Mouse (Mus musculus) kidney, adult 2 months (tissue): ENCODE results near the gene Fam83f. TPM values are rescaled to one million over a fixed set of nuclear protein-coding genes. Genes with fewer than 3 reads are reported as not detected.
A peak's percentile ranks its signal among the peaks of the same experiment; 100 is the strongest.

Experiments
- DNase-seq: peaks from one replicate; pipeline ENCODE4 v3.0.0; 2021
- H3K27ac ChIP-seq: fragments of 200-500 bp; 2 replicates; pipeline ENCODE4 v1.5.1; 2012; ENCODE audit warnings: low read depth, low read length, control low read depth, inconsistent platforms; ENCODE audit not compliant: insufficient read depth
- H3K27me3 ChIP-seq: fragments of 200-500 bp; replicated peaks from 2 replicates; pipeline ENCODE4 v1.6.1; 2012; ENCODE audit warnings: mild to moderate bottlenecking, moderate library complexity, low read length, inconsistent platforms; ENCODE audit not compliant: control insufficient read depth, insufficient read depth
- H3K36me3 ChIP-seq: fragments of 200-500 bp; 2 replicates; pipeline ENCODE4 v1.6.1; 2012; ENCODE audit warnings: mild to moderate bottlenecking, moderate library complexity, low read length, inconsistent platforms; ENCODE audit not compliant: control insufficient read depth, insufficient read depth
- H3K4me1 ChIP-seq: fragments of 200-500 bp; 2 replicates; pipeline ENCODE4 v1.6.1; 2011; ENCODE audit warnings: low read length; ENCODE audit not compliant: control insufficient read depth, insufficient read depth
- H3K4me3 ChIP-seq: fragments of 200-500 bp; 2 replicates; pipeline ENCODE4 v1.5.1; 2011; ENCODE audit warnings: mild to moderate bottlenecking, low read depth, low read length, control low read depth; ENCODE audit not compliant: insufficient read depth
- CTCF ChIP-seq: fragments of 200-500 bp; conservative IDR thresholded peaks from 2 replicates; pipeline ENCODE4 v1.5.1; 2011; ENCODE audit warnings: low read depth, mild to moderate bottlenecking, control low read depth, low read length, moderate library complexity, mixed read lengths; ENCODE audit not compliant: insufficient read depth, insufficient read length
- POLR2A ChIP-seq: fragments of 200-500 bp; IDR thresholded peaks from one replicate; pipeline ENCODE4 v1.6.1; 2011; ENCODE audit warnings: low read depth, low read length, control low read depth
- WGBS: fragments of 180-500 bp; shearing (Covaris S2); methylation state at CpG from one replicate; pipeline ENCODE4 v1.1.7; 2018; 5-methylcytosine and 5-hydroxymethylcytosine counted together
- polyA plus RNA-seq: library from polyadenylated mRNA; depleted of rRNA; stranded (reverse); fragments of >200 nt; gene quantifications from 2 replicates; pipeline ENCODE4 v1.2.3, GENCODE M21; 2012

Gene Fam83f
- polyA plus RNA-seq, 1 experiment = 2.8 TPM

GRCm38 (mm10) chr15:80672810-80673209 is 1.2 kb downstream of the Fam83f start:
- no peaks in the 10 kb centered on the region for H3K36me3 ChIP-seq
- TF ChIP-seq POLR2A (no peak), CTCF (no peak)
- H3K27me3 ChIP-seq = no peaks in the 10 kb centered on the region
- no peak for DNase-seq
- H3K27ac ChIP-seq = no peak overlapping the region
- H3K4me1 ChIP-seq = no peaks in the 10 kb centered on the region
- 79% methylated on average over 2 of the region's 2 CpGs for WGBS
- H3K4me3 ChIP-seq = no peak overlapping the region

- WGBS = 74% methylated on average over 4 of the region's 4 CpGs
- no peaks in the 10 kb centered on the region for H3K36me3 ChIP-seq
These were observed 1.9 kb downstream of the Fam83f start for GRCm38 (mm10) chr15:80673337-80674095.

DNA sequence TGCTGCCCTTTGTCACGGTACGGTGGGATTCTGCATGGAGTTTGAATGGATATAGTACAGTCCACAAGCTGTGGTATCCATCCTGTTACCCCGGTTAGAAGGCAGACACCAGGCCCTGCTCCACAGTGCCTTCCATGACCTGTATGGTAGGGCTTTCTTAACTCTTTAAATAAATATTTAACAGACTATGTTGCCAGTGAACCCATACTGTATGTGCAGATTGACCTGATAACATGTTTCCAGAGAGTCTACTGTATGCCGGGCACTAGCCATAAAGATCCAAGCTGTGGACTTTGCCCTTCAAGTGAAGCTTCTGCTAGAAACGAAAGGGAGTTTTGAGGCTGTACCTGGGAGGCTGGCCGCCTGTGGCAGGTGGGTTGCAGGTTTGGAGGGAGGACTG is 3.1 kb downstream of the Fam83f start:
- Histone ChIP-seq H3K36me3 (no peaks in the 10 kb centered on the region), H3K27ac (no peak overlapping the region), H3K4me3 (no peak overlapping the region), H3K27me3 (no peaks in the 10 kb centered on the region), H3K4me1 (peaks cover 4% of the 10 kb centered on the region; the same call in 1 of the 2 replicates)
- no peak for TF ChIP-seq POLR2A
- TF ChIP-seq CTCF = no peak
- DNase-seq = no peak
- 50% methylated on average over 6 of the region's 6 CpGs for whole genome bisulfite sequencing

More at GRCm38 (mm10) chr15:80673337-80674095, 1.9 kb downstream of the Fam83f start:
- no peak for TF ChIP-seq CTCF
- no peaks in the 10 kb centered on the region for H3K27me3 ChIP-seq
- H3K4me1 ChIP-seq = no peaks in the 10 kb centered on the region
- no peak for DNase-seq
- no peak overlapping the region for H3K4me3 ChIP-seq
- H3K27ac ChIP-seq = no peak overlapping the region

DNA sequence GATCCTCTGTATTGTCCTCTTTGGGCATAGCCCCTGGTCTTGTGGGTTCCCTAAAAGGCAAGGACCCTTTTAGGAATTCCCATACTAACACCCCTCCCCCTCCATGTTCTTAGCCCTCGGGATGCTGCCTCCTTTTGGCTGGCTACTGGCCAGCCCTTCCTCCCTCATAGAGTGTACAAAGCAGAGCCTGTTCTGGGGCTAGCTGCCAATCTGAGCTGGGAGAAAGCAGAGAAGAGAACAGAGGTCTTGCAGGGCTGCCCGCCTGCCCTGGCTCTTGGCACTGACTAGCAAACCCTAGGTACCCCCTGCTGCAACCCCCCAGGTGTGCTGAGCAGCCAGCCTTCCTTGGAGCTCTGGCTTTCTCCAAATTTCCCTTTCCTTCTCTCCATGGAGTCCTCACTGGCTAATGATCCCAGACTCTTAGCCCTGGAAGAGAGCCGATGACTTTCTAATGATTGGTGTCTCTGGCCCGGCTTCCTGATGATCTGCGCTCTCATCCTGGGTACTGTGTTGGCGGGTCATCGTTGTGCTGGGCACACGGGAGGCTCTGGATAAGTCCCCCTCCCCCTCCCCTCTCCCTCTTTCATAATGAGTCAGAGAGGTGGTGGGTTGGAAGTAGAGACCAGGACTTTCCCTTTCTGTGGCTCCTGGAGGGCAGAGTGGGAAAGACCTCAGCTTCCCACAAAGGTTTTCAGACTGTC is 8.0 kb downstream of the Fam83f start:
- 30% methylated on average over 8 of the region's 8 CpGs for WGBS
- no peaks in the 10 kb centered on the region for H3K36me3 ChIP-seq
- no peak for TF ChIP-seq POLR2A
- TF ChIP-seq CTCF = no peak
- peak; percentile 86 for DNase-seq
- H3K4me3 ChIP-seq = no peak overlapping the region
- peaks cover 36% of the 10 kb centered on the region for H3K4me1 ChIP-seq
- H3K27ac ChIP-seq = no peak overlapping the region
- H3K27me3 ChIP-seq = no peaks in the 10 kb centered on the region

- peak; percentile 87 for DNase-seq
- no peaks in the 10 kb centered on the region for H3K27me3 ChIP-seq
- peaks cover 42% of the 10 kb centered on the region for H3K4me1 ChIP-seq
- H3K4me3 ChIP-seq = no peak overlapping the region
- TF ChIP-seq CTCF = no peak
- no peak for TF ChIP-seq POLR2A
- WGBS = 42% methylated on average over 7 of the region's 7 CpGs
- no peaks in the 10 kb centered on the region for H3K36me3 ChIP-seq
- no peak overlapping the region for H3K27ac ChIP-seq
These were observed 8.8 kb downstream of the Fam83f start for GRCm38 (mm10) chr15:80680347-80681030.

GRCm38 (mm10) chr15:80681466-80681881 is 9.8 kb downstream of the Fam83f start:
- DNase-seq = no peak
- Histone ChIP-seq H3K27me3 (no peaks in the 10 kb centered on the region), H3K36me3 (no peaks in the 10 kb centered on the region), H3K27ac (no peak overlapping the region), H3K4me1 (peaks cover 42% of the 10 kb centered on the region), H3K4me3 (no peak overlapping the region)
- WGBS = 76% methylated on average over 4 of the region's 4 CpGs
- TF ChIP-seq CTCF (no peak), POLR2A (no peak)

GRCm38 (mm10) chr15:80682343-80682742 is 10.7 kb downstream of the Fam83f start:
- Histone ChIP-seq H3K4me1 (peaks cover 42% of the 10 kb centered on the region), H3K4me3 (no peak overlapping the region), H3K36me3 (no peaks in the 10 kb centered on the region), H3K27me3 (no peaks in the 10 kb centered on the region), H3K27ac (peak overlapping the region; percentile 13; the same call in 1 of the 2 replicates)
- TF ChIP-seq CTCF (no peak), POLR2A (no peak)
- DNase-seq = peak; percentile 84
- WGBS = 62% methylated on average over 8 of the region's 8 CpGs
